Mouse (Mus musculus) retina, postnatal 7 days (tissue): ENCODE measurements around the gene Actr1b.

Experiments
- DNase-seq: peaks from one replicate; pipeline ENCODE4 v3.0.0-alpha.2; 2012; ENCODE audit warnings: low read depth, low spot score

Gene Actr1b

GRCm38 (mm10) chr1:36714311-36714710, at the start of gene Actr1b:
Actr1b (minus strand) TSS chr1:36714422.
- no peak for DNase-seq

DNA sequence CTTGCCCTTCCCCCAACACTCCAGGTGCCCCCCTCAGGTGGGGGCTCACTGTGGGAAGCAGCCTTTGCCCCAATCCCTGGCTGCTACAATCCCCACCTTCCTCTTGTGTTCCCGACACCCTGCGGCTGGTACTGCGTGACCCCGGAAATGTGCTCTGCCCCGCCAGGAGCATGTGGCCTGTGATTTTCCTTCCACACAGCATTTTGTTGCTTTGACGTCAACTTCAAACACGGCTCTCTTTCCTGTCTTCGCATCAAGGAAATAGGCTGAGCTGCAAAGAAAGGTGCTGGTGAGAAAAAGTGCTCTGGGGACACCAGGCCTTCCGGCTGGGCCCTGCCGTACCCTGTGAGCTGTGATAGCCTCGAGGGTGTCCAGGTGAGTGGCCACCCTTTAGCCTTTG, 47.3 kb upstream of the Actr1b start, which contains the start of gene Zap70:
Gene Zap70 (plus strand): TSS at position 231 of the 400 bp plus-strand sequence.
- DNase-seq, result no peak

DNA sequence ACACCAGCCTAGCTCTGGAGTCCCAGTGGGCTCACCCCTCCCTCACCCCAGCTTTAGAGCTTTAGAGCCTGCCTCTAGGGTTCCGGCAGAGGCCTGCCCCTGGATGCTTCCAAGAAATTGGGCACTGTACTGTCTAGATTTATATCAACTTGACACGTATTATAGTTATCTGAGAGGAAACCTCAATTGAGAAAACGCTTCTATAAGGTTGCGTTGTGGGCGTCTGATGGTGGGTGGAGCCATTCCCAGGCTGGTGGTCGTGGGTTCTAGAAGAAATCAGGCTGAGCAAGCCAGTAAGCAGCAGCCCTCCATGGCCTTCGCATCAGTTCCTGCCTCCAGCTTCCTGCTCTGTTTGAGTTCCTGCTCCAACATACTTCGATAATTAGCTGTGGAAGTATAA, 46.8 kb upstream of the Actr1b start:
- DNase-seq, result no peak

GRCm38 (mm10) chr1:36760401-36760800, 46.2 kb upstream of the Actr1b start:
- DNase-seq, result no peak

GRCm38 (mm10) chr1:36759076-36759475, 44.9 kb upstream of the Actr1b start:
- no peak for DNase-seq

DNA sequence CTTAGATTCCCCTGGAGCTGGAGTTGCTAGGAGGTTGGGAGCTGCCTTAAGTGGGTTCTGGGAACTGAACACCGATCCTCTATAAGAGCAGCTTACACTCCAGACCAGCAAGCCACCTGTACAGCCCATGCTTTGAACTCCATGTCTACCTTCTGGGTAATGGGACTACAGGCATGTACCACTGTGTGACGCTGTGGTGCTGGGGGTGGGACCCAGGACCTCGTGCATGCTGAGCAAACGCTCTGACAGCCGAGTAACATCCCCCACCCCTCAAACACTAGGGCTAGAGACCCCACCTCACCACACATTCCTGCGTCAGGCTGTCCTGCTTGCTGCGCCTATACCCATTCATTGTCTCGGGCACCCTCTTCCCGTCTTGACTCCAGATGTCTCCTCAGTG, 44.3 kb upstream of the Actr1b start:
- DNase-seq, result no peak

GRCm38 (mm10) chr1:36753932-36754675, 39.9 kb upstream of the Actr1b start:
- DNase-seq, result no peak

GRCm38 (mm10) chr1:36746452-36746851, 32.2 kb upstream of the Actr1b start:
- DNase-seq, result peak; percentile 23

DNA sequence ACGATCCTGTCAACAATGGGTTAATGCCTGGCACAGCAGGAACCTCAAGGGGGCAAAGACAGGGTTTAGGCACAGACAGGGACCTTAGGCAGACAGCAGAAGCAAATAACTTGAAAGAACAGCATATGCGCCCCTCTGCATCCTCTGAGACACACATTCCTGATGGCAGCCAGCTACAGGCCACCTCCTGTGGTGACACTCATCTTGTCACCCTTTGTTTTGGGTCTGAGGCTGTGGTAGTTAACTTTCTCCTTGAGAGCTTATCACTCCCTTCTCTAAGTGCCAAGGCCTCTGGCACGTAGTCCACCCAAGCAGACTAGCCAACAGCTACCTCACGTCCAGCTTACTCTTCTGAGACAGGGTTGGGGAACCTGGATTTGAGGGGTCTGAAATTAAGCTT, 31.4 kb upstream of the Actr1b start:
- no peak for DNase-seq

GRCm38 (mm10) chr1:36744268-36744944, 30.2 kb upstream of the Actr1b start:
- DNase-seq, result peak; percentile 35

GRCm38 (mm10) chr1:36743046-36743445, 28.8 kb upstream of the Actr1b start:
- DNase-seq, result no peak

GRCm38 (mm10) chr1:36739231-36739630, 25.0 kb upstream of the Actr1b start:
- DNase-seq, result no peak

GRCm38 (mm10) chr1:36737300-36737699, 23.1 kb upstream of the Actr1b start:
- peak; percentile 86 for DNase-seq

DNA sequence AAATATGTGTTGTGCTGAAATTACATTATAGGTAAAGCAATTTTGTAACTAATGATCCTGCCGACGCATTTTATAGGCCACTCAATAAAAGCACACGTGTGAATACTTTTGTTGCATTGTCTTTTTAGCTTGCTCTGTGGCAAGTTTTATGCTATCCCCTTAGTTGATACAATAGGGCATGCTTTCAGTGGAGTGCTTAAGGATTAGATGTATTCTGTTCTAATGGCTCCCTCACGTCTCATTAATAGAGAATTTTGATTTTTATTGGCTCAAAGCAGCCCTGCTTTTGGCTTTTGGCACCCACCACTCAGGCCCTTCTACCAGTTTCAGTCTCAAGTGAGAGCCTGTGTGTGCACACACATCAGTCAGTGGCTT, 9.8 kb upstream of the Actr1b start:
- no peak for DNase-seq

DNA sequence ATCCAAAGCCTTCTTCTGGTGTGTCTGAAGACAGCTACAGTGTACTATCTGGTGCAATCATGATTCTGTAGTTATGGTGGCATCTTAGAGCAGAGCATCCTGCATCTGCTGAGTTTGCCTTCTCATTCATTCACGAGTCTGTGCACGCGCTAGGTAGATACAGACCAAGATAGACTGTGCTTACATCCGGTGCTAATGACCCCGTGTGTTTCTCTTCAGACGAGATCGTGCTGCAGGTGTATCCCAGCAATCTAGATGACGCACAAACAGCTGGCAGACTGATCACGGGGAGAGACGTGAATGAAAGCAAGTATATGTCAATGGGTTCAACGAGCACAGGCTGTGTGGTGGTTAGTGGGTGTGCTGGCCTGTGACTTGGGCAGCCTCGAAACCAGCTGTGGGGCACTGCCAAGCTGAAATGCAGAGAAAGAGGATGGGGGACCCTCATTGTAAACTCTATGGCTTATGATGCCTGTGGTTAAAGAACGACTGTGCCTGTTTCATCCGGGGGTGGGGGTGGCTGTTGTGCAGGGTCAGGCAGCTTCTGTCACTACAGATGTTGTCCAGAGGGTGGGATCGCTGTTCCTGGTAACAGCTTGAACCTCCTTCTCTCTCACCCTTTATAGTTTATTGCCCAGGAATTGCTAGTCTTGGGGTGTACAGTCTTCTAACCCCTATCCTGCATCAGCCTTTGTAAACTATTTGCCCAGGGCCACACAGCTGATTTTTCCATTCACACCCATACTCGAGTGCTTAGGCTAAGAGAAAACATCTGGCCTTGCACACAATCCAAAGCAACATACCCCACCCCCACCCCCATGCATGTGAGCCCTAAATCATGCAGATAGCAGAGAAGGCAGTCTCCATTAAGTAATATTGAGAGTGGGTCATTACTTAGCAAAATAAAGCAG, 9.2 kb upstream of the Actr1b start:
- DNase-seq, result no peak

DNA sequence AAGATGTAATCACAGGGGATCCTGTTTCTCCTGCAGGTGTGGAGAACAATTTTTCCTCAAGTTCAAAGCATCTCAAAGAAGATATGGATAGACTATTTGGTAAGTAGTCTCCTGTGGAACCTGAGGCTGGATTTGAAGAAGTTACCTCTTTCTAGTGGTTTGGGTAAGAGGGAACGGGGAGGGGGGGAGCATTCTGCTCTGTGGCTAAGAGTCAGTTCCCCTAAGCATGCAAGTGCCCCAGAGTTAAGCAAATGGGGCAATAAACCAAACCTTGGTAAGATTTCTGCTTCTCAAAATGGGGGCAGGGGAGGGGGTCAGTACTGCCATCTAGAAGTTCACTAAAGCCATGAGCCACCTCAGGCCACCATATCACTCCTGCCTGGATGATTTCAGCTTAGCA, 4.6 kb upstream of the Actr1b start:
- no peak for DNase-seq

GRCm38 (mm10) chr1:36711104-36711503, 3.1 kb downstream of the Actr1b start:
- DNase-seq, result no peak

DNA sequence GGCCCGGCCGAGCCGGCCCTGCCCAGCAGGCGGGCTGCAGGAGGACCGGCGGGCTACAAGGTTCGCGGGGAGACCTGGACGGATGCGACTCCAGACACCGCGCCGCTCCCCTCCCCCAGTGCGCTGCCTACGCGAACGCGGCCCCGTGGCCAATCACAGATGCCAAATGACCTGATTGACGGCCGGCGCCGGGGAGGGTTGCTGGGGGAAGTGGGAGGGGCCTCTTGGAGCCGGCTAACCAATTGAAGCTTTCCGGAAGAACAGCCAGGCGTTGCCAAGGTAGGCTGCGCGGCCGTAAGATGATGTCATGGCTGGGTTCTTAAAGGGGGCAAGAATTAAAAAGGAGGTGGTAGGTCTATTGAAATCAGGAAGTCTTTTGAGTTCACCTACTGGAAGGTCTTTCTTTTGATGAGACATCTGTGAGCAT, 4.4 kb downstream of the Actr1b start, which contains the start of gene 4933424G06Rik:
Gene 4933424G06Rik (plus strand): TSS at position 296 of the 427 bp plus-strand sequence.
- peak; percentile 96 for DNase-seq

- no peak for DNase-seq
These were observed 5.0 kb downstream of the Actr1b start for GRCm38 (mm10) chr1:36709055-36709853.

- DNase-seq, result no peak
These were observed 5.6 kb downstream of the Actr1b start for GRCm38 (mm10) chr1:36708626-36709025.

DNA sequence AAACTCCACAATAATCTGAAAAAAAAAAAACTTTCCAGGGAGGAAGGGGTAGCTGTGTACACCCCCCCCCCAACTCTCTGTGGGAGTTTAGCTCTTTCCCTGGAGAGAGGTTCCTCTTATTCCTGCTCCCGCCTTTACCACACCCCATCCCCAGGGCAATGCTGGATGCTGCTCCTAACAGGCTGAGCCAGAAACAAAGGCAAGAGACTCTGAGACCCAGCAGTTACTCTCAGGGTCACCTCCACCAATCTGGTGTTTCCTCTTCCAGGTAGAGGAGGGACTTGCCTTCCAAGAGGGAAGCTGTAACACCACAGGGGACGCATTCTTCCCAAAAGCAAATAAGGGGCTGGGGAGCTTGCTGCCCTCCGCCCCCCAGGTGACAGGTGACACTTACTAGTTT, 6.4 kb downstream of the Actr1b start:
- DNase-seq, result no peak
